Mouse (Mus musculus) brain, embryonic 14.5 days (tissue): ENCODE results near the gene Hsdl1.

ENCODE experiments used
- CTCF ChIP-seq: fragments of 200-500 bp; IDR thresholded peaks from 2 replicates; pipeline ENCODE4 v1.5.1; 2012; ENCODE audit warnings: inconsistent platforms, mild to moderate bottlenecking, moderate library complexity, borderline replicate concordance; ENCODE audit not compliant: insufficient read depth, insufficient read length; ENCODE audit errors: extremely low read depth
- POLR2A ChIP-seq: fragments of 200-500 bp; IDR thresholded peaks from 2 replicates; pipeline ENCODE4 v1.6.1; 2012; ENCODE audit warnings: mild to moderate bottlenecking, inconsistent platforms, borderline replicate concordance; ENCODE audit not compliant: poor library complexity, insufficient read depth, insufficient read length, severe bottlenecking; ENCODE audit errors: extremely low read depth

- no peak for TF ChIP-seq CTCF
- no peak for TF ChIP-seq POLR2A
Observed at GRCm38 (mm10) chr8:119603771-119604170, 28.8 kb upstream of the Hsdl1 start.
